Mouse (Mus musculus): ENCODE measurements at regions not wholly inside any gene's neighbourhood (a gene's known extent, or its start where the extent isn't known, plus 50 kb on each side); places are given as distances from the start of the nearest gene placed in this dataset.

GRCm38 (mm10) chr14:109583084-109583483 is 669.1 kb upstream of the Slitrk1 start:
- WGBS = 91% methylated on average over 3 of the region's 3 CpGs
- Histone ChIP-seq H3K27me3 (no peaks in the 10 kb centered on the region), H3K27ac (no peak overlapping the region), H3K9ac (no peak overlapping the region), H3K4me3 (no peak overlapping the region), H3K9me3 (no peaks in the 10 kb centered on the region), H3K4me1 (no peaks in the 10 kb centered on the region), H3K36me3 (no peaks in the 10 kb centered on the region), H3K4me2 (replicated peaks) (no peak overlapping the region)
- no peak for ATAC-seq (ENCODE audit: insufficient number of reproducible peaks, insufficient read depth, low FRiP score, low TSS enrichment)

GRCm38 (mm10) chr14:109579672-109580071 is 665.7 kb upstream of the Slitrk1 start:
- Histone ChIP-seq H3K36me3 (no peaks in the 10 kb centered on the region), H3K4me2 (replicated peaks) (no peak overlapping the region), H3K4me1 (no peaks in the 10 kb centered on the region), H3K9me3 (no peaks in the 10 kb centered on the region), H3K9ac (no peak overlapping the region), H3K4me3 (no peak overlapping the region), H3K27ac (no peak overlapping the region), H3K27me3 (no peaks in the 10 kb centered on the region)
- WGBS = 52% methylated on average over 4 of the region's 4 CpGs
- no peak for ATAC-seq (ENCODE audit: insufficient number of reproducible peaks, insufficient read depth, low FRiP score, low TSS enrichment)

GRCm38 (mm10) chr14:109550603-109551002 is 636.6 kb upstream of the Slitrk1 start:
- no peak overlapping the region for H3K27ac ChIP-seq
- no peak for ATAC-seq (ENCODE audit: insufficient number of reproducible peaks, insufficient read depth, low FRiP score, low TSS enrichment)
- H3K4me2 ChIP-seq (replicated peaks) = no peak overlapping the region
- no peak overlapping the region for H3K4me3 ChIP-seq
- H3K4me1 ChIP-seq = no peaks in the 10 kb centered on the region
- no peaks in the 10 kb centered on the region for H3K9me3 ChIP-seq
- 54% methylated on average over 5 of the region's 5 CpGs for WGBS
- H3K9ac ChIP-seq = no peak overlapping the region
- H3K27me3 ChIP-seq = no peaks in the 10 kb centered on the region
- H3K36me3 ChIP-seq = no peaks in the 10 kb centered on the region

- Histone ChIP-seq H3K9me3 (no peaks in the 10 kb centered on the region), H3K36me3 (no peaks in the 10 kb centered on the region), H3K4me2 (replicated peaks) (no peak overlapping the region), H3K4me3 (no peak overlapping the region), H3K9ac (no peak overlapping the region), H3K27me3 (no peaks in the 10 kb centered on the region), H3K4me1 (no peaks in the 10 kb centered on the region), H3K27ac (no peak overlapping the region)
- WGBS = 78% methylated on average over 3 of the region's 3 CpGs
- ATAC-seq (ENCODE audit: insufficient number of reproducible peaks, insufficient read depth, low FRiP score, low TSS enrichment) = 0 out of 2 replicates have a peak, but pooled peaks have one; percentile 56
Observed at GRCm38 (mm10) chr14:109514920-109515319, 601.0 kb upstream of the Slitrk1 start.

All from embryonic facial prominence, embryonic 12.5 days (tissue).